Mouse (Mus musculus) bone marrow, adult 2 months (tissue): ENCODE results near the gene Ndufaf2. TPM values are rescaled to one million over a fixed set of nuclear protein-coding genes. Genes with fewer than 3 reads are reported as not detected.

Experiments
- H3K27ac ChIP-seq: fragments of 200-500 bp; 2 replicates; pipeline ENCODE4 v1.5.1; 2012; ENCODE audit warnings: low read depth, mild to moderate bottlenecking, control low read depth, inconsistent platforms, low read length; ENCODE audit not compliant: control insufficient read depth, poor library complexity, insufficient read depth
- H3K4me1 ChIP-seq: fragments of 200-500 bp; 2 replicates; pipeline ENCODE4 v1.6.1; 2011; ENCODE audit warnings: low read length; ENCODE audit not compliant: control insufficient read depth, insufficient read depth
- H3K4me3 ChIP-seq: fragments of 200-500 bp; replicated peaks from 2 replicates; pipeline ENCODE3; 2011; ENCODE audit warnings: mild to moderate bottlenecking, low read depth, low read length, control low read depth; ENCODE audit not compliant: control insufficient read depth
- CTCF ChIP-seq: fragments of 200-500 bp; IDR thresholded peaks from 2 replicates; pipeline ENCODE4 v1.5.1; 2011; ENCODE audit warnings: low read length, control low read depth; ENCODE audit not compliant: control insufficient read depth, insufficient read depth
- POLR2A ChIP-seq: fragments of 200-500 bp; IDR thresholded peaks from 2 replicates; pipeline ENCODE4 v1.6.1; 2011; ENCODE audit warnings: low read depth, mild to moderate bottlenecking, control low read depth, low read length, borderline replicate concordance; ENCODE audit not compliant: control insufficient read depth
- WGBS: fragments of 180-500 bp; shearing (Covaris S2); methylation state at CpG from one replicate; pipeline ENCODE4 v1.1.7; 2018; 5-methylcytosine and 5-hydroxymethylcytosine counted together
- polyA plus RNA-seq: library from polyadenylated mRNA; stranded (reverse); fragments of >200 nt; gene quantifications from 2 replicates; pipeline ENCODE4 v1.2.4, GENCODE M21; 2011; ENCODE audit warnings: low replicate concordance; ENCODE audit not compliant: missing spikeins, insufficient read depth, insufficient read length

Ndufaf2 gene
- polyA plus RNA-seq, 1 experiment: 20.7 TPM

DNA sequence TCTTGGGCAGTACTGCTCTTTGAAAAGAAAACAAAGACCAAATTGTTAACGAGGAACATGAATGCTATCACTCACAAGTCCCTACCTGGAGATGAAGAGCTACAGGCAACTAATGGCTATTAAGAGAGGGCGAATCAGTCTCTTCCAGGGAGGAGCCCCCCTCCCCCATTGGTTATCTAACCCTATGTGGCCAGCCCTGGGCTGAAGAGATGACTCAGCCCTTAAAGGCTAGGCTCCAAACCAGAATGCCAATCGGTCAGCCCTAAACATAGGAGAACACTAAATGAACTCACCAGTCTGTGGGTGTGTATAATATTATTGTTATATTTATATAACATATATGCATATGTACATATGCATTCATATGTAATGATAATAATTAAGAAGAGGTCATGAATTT, 132.6 kb downstream of the Ndufaf2 start:
- Histone ChIP-seq H3K4me3 (no peak overlapping the region), H3K27ac (no peak overlapping the region), H3K4me1 (no peaks in the 10 kb centered on the region)
- WGBS: 74% methylated on average over 3 of the region's 3 CpGs
- TF ChIP-seq POLR2A (no peak), CTCF (no peak)

DNA sequence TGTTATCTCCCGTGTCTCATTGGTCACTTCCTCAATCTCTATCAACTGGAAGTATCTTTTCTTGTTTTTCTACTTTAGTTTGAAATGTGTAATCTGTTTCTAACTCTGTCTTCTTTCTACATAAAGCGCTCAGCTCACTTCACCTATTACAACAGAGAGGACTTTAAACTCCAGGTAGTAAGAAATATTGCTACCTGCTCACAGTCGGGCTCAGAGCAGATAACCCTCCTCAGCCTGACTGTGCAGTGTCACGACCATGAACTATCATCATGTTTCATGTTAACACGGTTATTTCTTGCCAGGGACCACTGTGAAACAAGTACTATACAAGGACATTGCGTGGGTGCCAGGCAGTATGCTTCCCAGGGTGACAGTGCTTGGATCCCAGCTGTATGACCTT, 141.1 kb downstream of the Ndufaf2 start:
- H3K4me3 ChIP-seq: no peak overlapping the region
- no peak for TF ChIP-seq POLR2A
- TF ChIP-seq CTCF: no peak
- no peaks in the 10 kb centered on the region; the same call in 1 of the 2 replicates for H3K4me1 ChIP-seq
- 74% methylated on average over 6 of the region's 6 CpGs for WGBS
- no peak overlapping the region for H3K27ac ChIP-seq

DNA sequence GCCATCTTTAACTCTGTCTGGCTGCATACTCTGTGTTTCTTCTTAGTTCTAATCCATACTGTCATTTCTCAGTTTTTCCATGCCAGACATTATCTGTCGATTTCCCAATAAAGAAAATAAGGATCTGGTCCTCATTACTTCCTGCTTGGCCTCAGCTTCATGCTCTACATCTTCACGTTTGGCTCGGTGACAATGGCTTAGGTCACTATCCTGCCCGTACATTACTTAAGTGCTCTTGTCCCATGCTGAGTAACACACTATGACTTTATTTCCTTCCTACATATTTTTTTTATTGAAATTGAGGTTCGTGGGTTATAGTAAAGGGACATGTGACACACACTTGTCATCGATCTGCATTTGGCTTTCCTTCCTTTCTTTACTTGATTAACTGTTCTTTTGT, 143.3 kb downstream of the Ndufaf2 start:
- Histone ChIP-seq H3K4me3 (no peak overlapping the region), H3K27ac (no peak overlapping the region), H3K4me1 (no peaks in the 10 kb centered on the region; the same call in 1 of the 2 replicates)
- 64% methylated on average over 6 of the region's 6 CpGs for WGBS
- no peak for TF ChIP-seq POLR2A
- no peak for TF ChIP-seq CTCF

DNA sequence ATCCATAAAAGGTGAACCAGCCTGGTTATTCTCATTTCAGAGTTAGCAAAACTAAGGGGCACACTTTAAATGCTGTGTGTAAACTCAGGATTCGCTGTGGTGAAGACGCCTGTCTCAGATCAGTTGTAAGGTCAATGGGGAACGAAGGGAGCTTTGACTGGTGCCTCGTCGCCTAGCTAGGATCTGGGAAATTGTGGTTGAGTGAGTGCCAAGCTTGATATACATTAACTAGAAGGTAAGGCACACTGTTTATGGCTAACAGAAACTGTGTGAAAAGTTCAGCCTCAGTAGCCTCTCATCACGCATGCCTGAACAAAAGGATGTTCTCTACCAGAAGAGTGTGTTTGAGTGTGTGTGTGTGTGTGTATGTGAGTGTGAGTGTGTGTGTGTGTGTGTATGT, 144.6 kb downstream of the Ndufaf2 start:
- no peak overlapping the region for H3K27ac ChIP-seq
- 83% methylated on average over 6 of the region's 6 CpGs for WGBS
- no peaks in the 10 kb centered on the region; the same call in 1 of the 2 replicates for H3K4me1 ChIP-seq
- no peak overlapping the region for H3K4me3 ChIP-seq
- TF ChIP-seq POLR2A (no peak), CTCF (no peak)

DNA sequence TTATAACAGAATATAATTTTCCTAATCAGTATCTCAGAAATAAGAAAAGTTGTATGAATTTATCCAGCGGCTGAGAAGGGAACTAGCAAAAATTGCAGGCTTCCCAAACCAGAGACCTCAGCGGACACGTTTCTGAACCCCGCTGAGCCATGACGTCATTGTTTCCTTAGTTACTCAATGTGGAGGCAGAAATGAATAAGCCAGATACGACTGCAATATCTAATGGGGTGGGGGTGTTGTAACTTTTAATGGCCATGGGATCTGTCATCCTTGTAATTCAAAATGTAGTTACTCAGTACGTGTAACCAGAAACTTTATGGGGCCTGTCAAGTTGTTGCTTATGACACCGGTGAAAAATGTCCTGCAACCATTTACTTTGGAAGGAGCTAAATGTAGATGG, 145.3 kb downstream of the Ndufaf2 start:
- 60% methylated on average over 8 of the region's 8 CpGs for WGBS

DNA sequence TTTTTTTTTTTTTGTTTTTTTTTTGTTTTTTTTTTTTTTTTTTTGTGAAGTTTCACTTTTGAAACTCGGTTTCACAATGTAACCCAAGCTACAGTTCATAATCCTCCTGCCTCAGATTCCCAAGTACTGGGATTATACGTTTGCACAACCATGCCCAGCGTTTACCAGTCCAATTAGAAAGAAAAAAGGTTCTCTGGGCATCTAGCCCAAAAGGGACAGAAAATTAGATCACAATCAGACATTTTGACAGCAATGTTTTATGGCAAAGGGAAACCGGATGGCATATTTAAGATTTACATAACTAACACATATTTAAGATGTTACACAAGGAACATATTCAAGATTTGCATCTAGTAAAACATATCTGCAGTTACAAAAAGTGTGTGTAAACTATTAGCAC, 150.6 kb downstream of the Ndufaf2 start:
- WGBS: 46% methylated on average over 4 of the region's 4 CpGs
- H3K4me3 ChIP-seq: no peak overlapping the region
- no peaks in the 10 kb centered on the region for H3K4me1 ChIP-seq
- TF ChIP-seq POLR2A (no peak), CTCF (no peak)
- H3K27ac ChIP-seq: no peak overlapping the region

More for the DNA sequence above, 145.3 kb downstream of the Ndufaf2 start:
- Histone ChIP-seq H3K4me1 (no peaks in the 10 kb centered on the region; the same call in 1 of the 2 replicates), H3K4me3 (no peak overlapping the region), H3K27ac (no peak overlapping the region)
- TF ChIP-seq POLR2A: no peak
- no peak for TF ChIP-seq CTCF

DNA sequence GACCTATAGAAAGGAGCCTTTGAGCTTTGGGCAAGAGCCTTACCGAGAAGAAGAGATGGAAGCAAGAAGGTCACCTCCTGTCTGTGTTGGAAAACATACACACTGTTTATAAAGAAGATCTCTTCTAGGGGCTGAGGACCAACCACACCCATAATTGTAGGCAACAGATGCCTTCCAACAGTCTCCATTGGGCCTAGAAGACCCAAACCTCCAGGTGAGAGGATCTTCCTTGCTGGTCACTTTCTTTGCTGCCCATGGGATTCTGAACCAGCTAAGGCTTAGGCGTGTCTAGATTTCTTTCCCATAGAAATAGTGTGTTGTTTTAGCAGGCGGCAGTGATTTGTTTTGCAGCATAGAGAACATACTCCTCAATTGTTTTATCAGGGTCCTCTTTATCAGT, 162.1 kb downstream of the Ndufaf2 start:
- TF ChIP-seq POLR2A (no peak), CTCF (no peak)
- Histone ChIP-seq H3K27ac (no peak overlapping the region), H3K4me3 (no peak overlapping the region), H3K4me1 (no peaks in the 10 kb centered on the region)
- WGBS: 86% methylated on average over 3 of the region's 3 CpGs

DNA sequence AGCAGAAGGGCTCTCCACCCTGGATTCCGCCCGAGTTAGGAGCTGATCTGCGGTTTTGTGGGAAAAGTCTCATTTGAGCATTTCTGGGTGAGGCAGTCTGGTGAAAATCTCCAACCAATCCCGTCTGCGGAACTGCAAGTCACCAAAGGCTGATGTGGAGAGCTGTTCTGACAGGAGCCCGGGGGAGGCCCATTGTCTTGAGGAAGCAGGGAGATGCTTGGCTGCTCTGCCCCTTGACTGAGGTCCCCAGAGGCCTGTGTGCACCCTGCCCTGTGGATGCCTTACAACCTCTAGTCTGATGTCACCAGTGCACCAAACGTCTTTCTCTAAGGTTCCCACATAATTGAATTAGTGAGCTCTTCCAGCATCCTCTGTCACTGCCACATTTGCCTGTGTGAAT, 163.2 kb downstream of the Ndufaf2 start:
- Histone ChIP-seq H3K4me1 (no peaks in the 10 kb centered on the region), H3K27ac (no peak overlapping the region), H3K4me3 (no peak overlapping the region)
- WGBS: 78% methylated on average over 7 of the region's 7 CpGs
- TF ChIP-seq POLR2A (no peak), CTCF (no peak)

DNA sequence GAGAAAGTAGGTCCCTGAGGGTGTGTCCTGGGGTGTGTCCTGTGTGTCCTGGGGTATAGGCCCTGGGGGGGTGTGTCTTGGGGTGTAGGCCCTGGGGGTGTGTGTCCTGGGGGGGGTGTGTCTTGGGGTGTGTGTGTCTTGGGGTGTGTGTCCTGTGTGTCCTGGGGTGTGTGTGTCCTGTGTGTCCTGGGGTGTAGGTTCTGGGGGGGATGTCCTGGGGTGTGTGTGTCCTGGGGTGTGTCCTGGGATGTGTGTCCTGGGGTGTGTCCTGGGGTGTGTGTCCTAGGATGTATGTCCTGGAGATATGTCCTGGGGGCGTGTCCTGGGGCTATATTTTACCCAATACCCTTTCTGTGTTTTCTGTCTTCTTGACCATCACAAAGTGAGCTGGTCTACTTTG, 165.8 kb downstream of the Ndufaf2 start:
- Histone ChIP-seq H3K4me1 (no peaks in the 10 kb centered on the region), H3K4me3 (no peak overlapping the region), H3K27ac (no peak overlapping the region)
- no peak for TF ChIP-seq CTCF
- no peak for TF ChIP-seq POLR2A
- 62% methylated on average over 1 of the region's 1 CpGs for WGBS
